Mouse (Mus musculus): ENCODE measurements at regions not wholly inside any gene's neighbourhood (a gene's known extent, or its start where the extent isn't known, plus 50 kb on each side); places are given as distances from the start of the nearest gene placed in this dataset.
A peak's percentile ranks its signal among the peaks of the same experiment; 100 is the strongest.

GRCm38 (mm10) chr16:78490245-78490644 is 86.3 kb downstream of the D16Ertd472e start:
- WGBS = 29% methylated on average over 12 of the region's 12 CpGs
- no peak overlapping the region for H3K27ac ChIP-seq
- H3K9ac ChIP-seq = no peak overlapping the region
- H3K36me3 ChIP-seq = no peaks in the 10 kb centered on the region
- H3K4me3 ChIP-seq = no peak overlapping the region
- H3K27me3 ChIP-seq = no peaks in the 10 kb centered on the region
- H3K9me3 ChIP-seq (replicated peaks) = no peaks in the 10 kb centered on the region
- no peak for ATAC-seq (ENCODE audit: low FRiP score)
- H3K4me2 ChIP-seq (replicated peaks) = peak overlapping the region; percentile 40
- H3K4me1 ChIP-seq = no peaks in the 10 kb centered on the region

GRCm38 (mm10) chr16:78489604-78490003 is 86.9 kb downstream of the D16Ertd472e start:
- Histone ChIP-seq H3K36me3 (no peaks in the 10 kb centered on the region), H3K4me1 (no peaks in the 10 kb centered on the region), H3K27me3 (no peaks in the 10 kb centered on the region), H3K4me2 (replicated peaks) (no peak overlapping the region), H3K4me3 (no peak overlapping the region), H3K9me3 (replicated peaks) (no peaks in the 10 kb centered on the region), H3K9ac (no peak overlapping the region), H3K27ac (no peak overlapping the region)
- no peak for ATAC-seq (ENCODE audit: low FRiP score)
- 64% methylated on average over 4 of the region's 4 CpGs for WGBS

DNA sequence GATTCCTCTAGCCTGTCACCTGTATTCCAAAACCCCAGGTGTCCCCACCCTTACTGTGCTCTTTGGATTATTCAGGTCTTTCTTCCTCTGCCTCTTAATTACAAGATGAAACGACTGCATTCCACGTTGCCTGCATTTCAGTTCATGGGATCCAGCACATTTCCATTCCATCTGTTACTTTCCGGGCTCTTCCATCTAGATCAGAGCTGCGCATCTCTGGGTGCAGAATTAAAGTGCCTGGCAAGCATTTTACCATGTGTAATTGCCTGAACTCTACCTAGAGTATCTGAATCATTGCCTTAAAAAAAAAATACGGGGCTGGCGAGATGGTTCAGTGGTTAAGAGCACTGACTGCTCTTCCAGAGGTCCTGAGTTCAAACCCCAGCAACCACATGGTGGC is 90.0 kb downstream of the D16Ertd472e start:
- H3K9me3 ChIP-seq (replicated peaks) = no peaks in the 10 kb centered on the region
- H3K27me3 ChIP-seq = no peaks in the 10 kb centered on the region
- H3K9ac ChIP-seq = no peak overlapping the region
- no peaks in the 10 kb centered on the region for H3K4me1 ChIP-seq
- H3K36me3 ChIP-seq = no peaks in the 10 kb centered on the region
- H3K4me3 ChIP-seq = no peak overlapping the region
- 92% methylated on average over 6 of the region's 6 CpGs for WGBS
- no peak overlapping the region for H3K4me2 ChIP-seq (replicated peaks)
- no peak for ATAC-seq (ENCODE audit: low FRiP score)
- no peak overlapping the region for H3K27ac ChIP-seq

- 92% methylated on average over 4 of the region's 4 CpGs for WGBS
- Histone ChIP-seq H3K27me3 (no peaks in the 10 kb centered on the region), H3K9ac (no peak overlapping the region), H3K9me3 (replicated peaks) (no peaks in the 10 kb centered on the region), H3K27ac (no peak overlapping the region), H3K4me3 (no peak overlapping the region), H3K4me2 (replicated peaks) (no peak overlapping the region), H3K36me3 (no peaks in the 10 kb centered on the region), H3K4me1 (no peaks in the 10 kb centered on the region)
- no peak for ATAC-seq (ENCODE audit: low FRiP score)
Measured at GRCm38 (mm10) chr16:78484319-78484718, 92.2 kb downstream of the D16Ertd472e start.

GRCm38 (mm10) chr16:78481571-78481970 is 94.9 kb downstream of the D16Ertd472e start:
- H3K4me3 ChIP-seq = no peak overlapping the region
- no peak overlapping the region for H3K27ac ChIP-seq
- H3K4me1 ChIP-seq = no peaks in the 10 kb centered on the region
- no peak overlapping the region for H3K9ac ChIP-seq
- no peaks in the 10 kb centered on the region for H3K36me3 ChIP-seq
- no peak for ATAC-seq (ENCODE audit: low FRiP score)
- H3K9me3 ChIP-seq (replicated peaks) = no peaks in the 10 kb centered on the region
- WGBS = 87% methylated on average over 6 of the region's 6 CpGs
- H3K4me2 ChIP-seq (replicated peaks) = no peak overlapping the region
- H3K27me3 ChIP-seq = no peaks in the 10 kb centered on the region

GRCm38 (mm10) chr16:78481065-78481464 is 95.4 kb downstream of the D16Ertd472e start:
- H3K27ac ChIP-seq = no peak overlapping the region
- no peaks in the 10 kb centered on the region for H3K27me3 ChIP-seq
- no peaks in the 10 kb centered on the region for H3K9me3 ChIP-seq (replicated peaks)
- H3K36me3 ChIP-seq = no peaks in the 10 kb centered on the region
- ATAC-seq (ENCODE audit: low FRiP score) = no peak
- H3K4me3 ChIP-seq = no peak overlapping the region
- WGBS = 78% methylated on average over 5 of the region's 5 CpGs
- no peaks in the 10 kb centered on the region for H3K4me1 ChIP-seq
- no peak overlapping the region for H3K9ac ChIP-seq
- no peak overlapping the region for H3K4me2 ChIP-seq (replicated peaks)

DNA sequence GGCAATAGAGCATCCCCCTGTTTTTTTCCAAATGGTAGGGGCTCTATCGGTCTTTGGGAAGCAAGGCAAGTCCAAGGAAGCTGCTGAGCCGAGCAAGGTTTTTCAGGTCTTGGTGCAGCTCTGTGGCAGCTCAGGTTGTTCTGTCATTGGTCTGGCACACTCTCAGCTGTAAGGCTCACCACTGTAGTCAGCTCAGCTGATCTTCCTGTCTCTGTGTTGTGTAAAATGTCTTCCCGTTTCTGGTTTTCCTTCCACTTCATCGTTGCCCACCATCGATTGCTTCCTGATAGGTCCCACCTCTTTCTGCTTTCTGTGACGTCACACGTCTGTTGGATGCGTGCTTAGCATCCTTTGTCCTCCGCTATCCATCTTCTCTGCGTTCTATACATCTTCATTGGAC is 96.2 kb downstream of the D16Ertd472e start:
- H3K27me3 ChIP-seq = no peaks in the 10 kb centered on the region
- no peak overlapping the region for H3K4me2 ChIP-seq (replicated peaks)
- H3K9ac ChIP-seq = no peak overlapping the region
- ATAC-seq (ENCODE audit: low FRiP score) = no peak
- no peaks in the 10 kb centered on the region for H3K36me3 ChIP-seq
- no peak overlapping the region for H3K4me3 ChIP-seq
- WGBS = 93% methylated on average over 10 of the region's 10 CpGs
- no peak overlapping the region for H3K27ac ChIP-seq
- no peaks in the 10 kb centered on the region for H3K9me3 ChIP-seq (replicated peaks)
- no peaks in the 10 kb centered on the region for H3K4me1 ChIP-seq

DNA sequence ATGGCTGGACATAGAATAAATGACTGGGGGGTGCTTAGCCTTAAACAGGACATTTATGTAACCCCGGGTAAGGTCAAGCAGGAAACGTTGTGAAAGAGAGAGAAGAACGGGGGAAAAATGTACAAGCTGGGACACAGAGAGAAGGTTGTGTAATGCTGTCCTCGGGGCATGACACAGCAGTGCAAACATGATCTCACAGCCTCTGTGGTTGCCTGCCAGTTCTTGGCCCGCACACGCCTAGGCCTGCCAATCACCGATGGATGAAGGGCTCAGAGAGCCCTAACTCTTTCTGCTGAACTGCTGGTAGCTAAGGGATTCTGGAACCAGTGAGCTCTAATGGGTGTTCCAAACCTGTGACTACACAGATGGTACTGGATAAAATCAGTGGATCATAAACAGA is 96.5 kb upstream of the Btg3 start:
- no peaks in the 10 kb centered on the region for H3K36me3 ChIP-seq
- ATAC-seq (ENCODE audit: low FRiP score) = no peak
- H3K9me3 ChIP-seq (replicated peaks) = no peaks in the 10 kb centered on the region
- no peaks in the 10 kb centered on the region for H3K4me1 ChIP-seq
- no peak overlapping the region for H3K4me3 ChIP-seq
- 86% methylated on average over 7 of the region's 7 CpGs for WGBS
- H3K4me2 ChIP-seq (replicated peaks) = no peak overlapping the region
- no peak overlapping the region for H3K9ac ChIP-seq
- H3K27me3 ChIP-seq = no peaks in the 10 kb centered on the region
- H3K27ac ChIP-seq = no peak overlapping the region

- Histone ChIP-seq H3K27ac (no peak overlapping the region), H3K9ac (no peak overlapping the region), H3K9me3 (replicated peaks) (no peaks in the 10 kb centered on the region), H3K4me3 (no peak overlapping the region), H3K4me2 (replicated peaks) (no peak overlapping the region), H3K4me1 (no peaks in the 10 kb centered on the region), H3K36me3 (no peaks in the 10 kb centered on the region), H3K27me3 (no peaks in the 10 kb centered on the region)
- WGBS = 74% methylated on average over 8 of the region's 8 CpGs
- ATAC-seq (ENCODE audit: low FRiP score) = no peak
Measured at GRCm38 (mm10) chr16:78459996-78460395, 83.0 kb upstream of the Btg3 start.

DNA sequence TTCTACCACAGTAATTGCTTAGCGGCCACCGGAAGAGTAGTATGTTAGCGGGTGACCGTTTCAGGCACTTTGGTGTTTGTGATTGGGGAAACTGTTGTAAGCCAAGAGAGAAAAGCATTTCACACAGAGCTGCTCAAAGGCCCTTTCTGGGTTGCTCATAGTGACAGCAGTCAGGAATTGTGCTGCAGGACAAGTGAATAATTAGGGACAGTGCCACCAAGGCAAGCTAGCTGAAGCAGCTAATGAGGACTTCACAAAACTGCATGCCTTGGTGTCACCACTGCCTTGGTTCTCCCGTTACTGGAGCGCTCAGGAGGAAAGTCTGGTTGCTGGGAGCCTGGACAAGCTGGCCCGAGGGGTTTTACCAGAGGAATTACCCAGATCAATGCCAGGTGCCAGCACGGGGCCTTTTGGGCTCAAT is 80.7 kb upstream of the Btg3 start:
- 0 out of 2 replicates have a peak, but pooled peaks have one; percentile 38 for ATAC-seq (ENCODE audit: low FRiP score)

GRCm38 (mm10) chr16:78456345-78456744 is 79.4 kb upstream of the Btg3 start:
- Histone ChIP-seq H3K36me3 (no peaks in the 10 kb centered on the region), H3K27ac (no peak overlapping the region), H3K9me3 (replicated peaks) (no peaks in the 10 kb centered on the region), H3K4me2 (replicated peaks) (no peak overlapping the region), H3K9ac (no peak overlapping the region), H3K4me3 (no peak overlapping the region), H3K27me3 (no peaks in the 10 kb centered on the region), H3K4me1 (no peaks in the 10 kb centered on the region)
- no peak for ATAC-seq (ENCODE audit: low FRiP score)
- 61% methylated on average over 10 of the region's 10 CpGs for WGBS

More for the DNA sequence above, 80.7 kb upstream of the Btg3 start:
- 65% methylated on average over 8 of the region's 8 CpGs for WGBS
- H3K9ac ChIP-seq = no peak overlapping the region
- no peaks in the 10 kb centered on the region for H3K27me3 ChIP-seq
- H3K27ac ChIP-seq = no peak overlapping the region
- no peaks in the 10 kb centered on the region for H3K36me3 ChIP-seq
- no peaks in the 10 kb centered on the region for H3K4me1 ChIP-seq
- no peak overlapping the region for H3K4me2 ChIP-seq (replicated peaks)
- no peak overlapping the region for H3K4me3 ChIP-seq
- H3K9me3 ChIP-seq (replicated peaks) = no peaks in the 10 kb centered on the region

- Histone ChIP-seq H3K4me1 (no peaks in the 10 kb centered on the region), H3K27me3 (no peaks in the 10 kb centered on the region), H3K4me3 (no peak overlapping the region), H3K4me2 (replicated peaks) (no peak overlapping the region), H3K9me3 (replicated peaks) (peaks cover under 1% of the 10 kb centered on the region; the same call in 1 of the 2 replicates), H3K27ac (no peak overlapping the region), H3K36me3 (no peaks in the 10 kb centered on the region), H3K9ac (no peak overlapping the region)
- 88% methylated on average over 9 of the region's 9 CpGs for WGBS
- ATAC-seq (ENCODE audit: low FRiP score) = no peak
Measured at GRCm38 (mm10) chr16:78454509-78454908, 77.5 kb upstream of the Btg3 start.

GRCm38 (mm10) chr16:78452303-78452702 is 75.3 kb upstream of the Btg3 start:
- H3K4me1 ChIP-seq = no peaks in the 10 kb centered on the region
- H3K27ac ChIP-seq = no peak overlapping the region
- no peak overlapping the region for H3K9ac ChIP-seq
- no peak overlapping the region for H3K4me2 ChIP-seq (replicated peaks)
- WGBS = 16% methylated on average over 10 of the region's 10 CpGs
- peaks cover 4% of the 10 kb centered on the region; the same call in 1 of the 2 replicates for H3K9me3 ChIP-seq (replicated peaks)
- no peaks in the 10 kb centered on the region for H3K27me3 ChIP-seq
- no peaks in the 10 kb centered on the region for H3K36me3 ChIP-seq
- no peak for ATAC-seq (ENCODE audit: low FRiP score)
- H3K4me3 ChIP-seq = no peak overlapping the region

All from hindbrain, embryonic 12.5 days (tissue).